Mouse (Mus musculus): ENCODE measurements at regions not wholly inside any gene's neighbourhood (a gene's known extent, or its start where the extent isn't known, plus 50 kb on each side); places are given as distances from the start of the nearest gene placed in this dataset.

GRCm38 (mm10) chr13:31396216-31396910 is 159.6 kb upstream of the Foxq1 start:
- in situ Hi-C loops (cut with MboI, MseI): loop anchor here (10.0 kb wide), 1 partner anchor 1502 kb away; no protein-coding TSS in a partner anchor

DNA sequence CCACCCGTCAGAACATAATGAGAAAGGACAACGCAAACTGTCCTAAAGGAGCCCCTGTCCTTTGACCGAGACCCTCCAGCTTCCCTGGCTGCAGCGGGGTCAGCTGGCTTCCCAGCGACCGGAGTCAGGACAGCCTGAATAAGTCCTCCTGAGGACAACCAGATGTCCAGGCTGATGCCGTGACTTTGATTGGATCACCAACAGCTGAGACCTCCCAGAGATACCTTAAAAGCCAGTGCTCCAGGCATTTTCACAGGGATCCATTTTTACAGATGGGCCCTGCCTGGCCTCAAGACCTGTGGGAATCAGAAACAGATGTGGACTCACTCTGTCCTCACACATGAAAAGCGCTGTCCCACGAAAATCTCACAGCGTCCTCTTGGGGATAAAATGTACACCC is 158.7 kb upstream of the Foxq1 start:
- in situ Hi-C loops (cut with MboI, MseI): loop anchor here (10.0 kb wide), 1 partner anchor 1502 kb away; no protein-coding TSS in a partner anchor

DNA sequence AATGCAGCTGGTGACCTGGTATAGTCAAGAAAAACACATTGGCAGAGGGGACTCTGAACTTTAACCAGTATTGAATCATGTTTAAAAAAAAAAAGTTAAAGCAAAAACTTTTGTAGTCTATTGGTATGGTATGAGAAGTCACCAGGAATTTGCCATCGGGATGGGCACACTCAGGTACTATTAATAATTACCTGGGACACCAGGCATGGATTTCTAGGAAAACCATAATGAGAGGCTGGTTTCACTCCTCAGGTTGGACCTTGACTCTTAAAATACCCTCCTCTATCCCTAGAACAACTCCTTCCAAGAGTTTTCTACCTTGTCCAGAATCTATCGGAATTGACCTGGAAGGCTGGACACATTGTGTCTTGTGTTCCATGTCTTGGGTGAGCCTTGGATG is 155.5 kb upstream of the Foxq1 start:
- in situ Hi-C loops (cut with MboI, MseI): no loop called here

DNA sequence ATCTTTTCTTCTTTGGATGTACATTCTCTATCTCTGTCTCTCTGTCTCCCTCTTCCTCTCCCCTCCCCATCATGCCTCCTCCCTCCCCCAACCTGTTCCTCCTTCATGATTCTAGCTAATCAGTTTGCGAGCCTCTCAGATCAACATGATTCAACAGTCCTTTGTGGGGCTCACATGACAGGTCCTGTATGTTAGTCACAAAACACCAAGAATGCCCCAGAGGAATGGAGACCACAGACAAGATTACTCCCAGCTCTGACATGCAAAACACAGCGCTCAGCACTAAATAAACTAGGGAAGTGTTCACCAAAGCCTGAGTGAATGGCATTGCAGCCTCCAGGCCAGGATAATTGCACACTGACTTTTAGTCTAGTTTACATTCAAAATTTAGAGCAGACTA is 150.6 kb upstream of the Foxq1 start:
- in situ Hi-C loops (cut with MboI, MseI): no loop called here

GRCm38 (mm10) chr13:31408439-31409122 is 147.4 kb upstream of the Foxq1 start:
- in situ Hi-C loops (cut with MboI, MseI): no loop called here

DNA sequence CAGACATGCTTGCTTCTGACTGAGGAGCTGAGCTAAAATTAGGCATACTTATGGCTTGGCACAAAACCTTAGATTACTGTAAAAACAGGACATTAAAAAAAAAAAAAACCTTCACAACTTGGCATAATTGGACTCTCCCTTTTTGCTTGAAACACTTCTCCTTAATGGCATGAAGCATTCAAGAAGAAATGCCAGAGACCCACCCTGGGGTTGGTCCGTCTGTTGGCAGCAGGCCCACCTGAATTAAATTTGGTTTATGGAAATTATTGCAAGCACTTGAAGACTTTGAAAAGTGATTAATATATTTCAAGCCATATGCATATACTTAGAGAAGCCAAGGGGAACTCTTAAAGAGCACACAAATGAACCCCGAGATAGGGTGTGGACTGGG is 146.8 kb upstream of the Foxq1 start:
- in situ Hi-C loops (cut with MboI, MseI): no loop called here

DNA sequence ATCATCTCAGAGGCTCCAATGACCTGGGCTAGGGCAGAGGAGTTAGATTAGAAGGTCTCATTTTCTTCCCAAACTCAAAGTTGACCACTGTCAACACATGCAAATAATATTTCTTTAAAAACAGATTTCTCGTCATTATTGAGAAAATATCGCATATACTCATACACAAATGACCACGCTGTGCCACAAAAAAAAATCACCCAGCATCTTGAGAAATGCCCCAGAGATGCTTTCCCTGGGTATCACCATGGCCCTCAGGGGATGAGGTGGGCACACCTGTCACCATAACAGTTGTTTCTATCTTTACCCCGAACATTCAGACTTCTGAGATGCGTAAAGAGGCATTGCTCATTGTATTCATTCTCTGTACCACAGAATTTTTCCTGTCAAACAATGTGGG is 134.4 kb upstream of the Foxq1 start:
- in situ Hi-C loops (cut with MboI, MseI): no loop called here

GRCm38 (mm10) chr13:31423599-31423998 is 132.3 kb upstream of the Foxq1 start:
- in situ Hi-C loops (cut with MboI, MseI): no loop called here

DNA sequence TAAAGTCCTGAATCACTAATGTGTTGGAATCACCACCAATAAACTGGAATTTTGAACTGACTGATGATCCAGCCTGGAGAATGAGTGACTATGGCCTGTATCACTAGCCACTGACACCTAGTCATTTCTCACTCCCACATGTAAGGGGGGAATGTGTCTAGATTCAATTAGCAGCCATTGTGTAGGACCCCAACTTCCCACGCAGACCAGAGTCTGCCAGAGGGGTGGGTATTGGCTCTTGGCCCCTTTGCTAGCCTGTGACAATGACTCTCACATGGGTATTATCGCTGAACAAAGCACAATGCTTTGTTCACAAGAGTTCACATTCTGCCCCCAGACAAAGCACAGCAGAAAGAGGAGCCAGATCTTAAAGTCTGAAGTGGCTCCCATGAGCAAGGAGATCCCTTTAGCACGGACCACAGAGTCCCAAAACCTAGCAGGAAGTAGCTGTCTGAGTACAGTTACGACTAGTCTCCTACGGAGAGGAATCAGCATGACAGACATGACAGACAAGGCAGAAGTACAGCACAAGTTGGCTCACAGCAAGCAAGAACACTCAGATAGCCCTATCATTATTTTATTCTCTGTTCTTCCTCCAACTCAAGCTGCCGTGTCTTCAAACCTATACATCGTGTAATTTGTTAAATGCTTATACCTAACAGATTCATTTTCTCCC is 130.0 kb upstream of the Foxq1 start:
- in situ Hi-C loops (cut with MboI, MseI): no loop called here

DNA sequence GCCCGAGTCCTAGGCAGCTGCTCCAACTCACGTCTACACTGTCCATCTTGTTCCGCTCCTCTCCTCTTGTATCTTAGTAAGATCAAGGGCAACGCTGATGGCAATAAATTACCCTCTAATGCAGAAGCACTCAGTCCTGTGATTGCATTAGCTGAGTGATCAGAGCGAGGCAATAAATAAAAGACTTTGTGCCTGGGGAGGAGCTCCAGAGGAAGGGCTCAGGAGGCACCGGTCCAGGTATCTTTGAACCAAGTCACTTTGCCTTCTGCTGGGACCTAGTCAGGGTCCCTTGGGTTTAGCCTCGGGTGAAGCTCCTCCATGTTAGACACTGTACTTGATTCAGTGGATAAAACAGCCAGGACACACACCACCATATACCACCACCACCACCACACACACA is 119.5 kb upstream of the Foxq1 start:
- in situ Hi-C loops (cut with MboI, MseI): loop anchor here (10.0 kb wide), 1 partner anchor 1208 kb away; no protein-coding TSS in a partner anchor

DNA sequence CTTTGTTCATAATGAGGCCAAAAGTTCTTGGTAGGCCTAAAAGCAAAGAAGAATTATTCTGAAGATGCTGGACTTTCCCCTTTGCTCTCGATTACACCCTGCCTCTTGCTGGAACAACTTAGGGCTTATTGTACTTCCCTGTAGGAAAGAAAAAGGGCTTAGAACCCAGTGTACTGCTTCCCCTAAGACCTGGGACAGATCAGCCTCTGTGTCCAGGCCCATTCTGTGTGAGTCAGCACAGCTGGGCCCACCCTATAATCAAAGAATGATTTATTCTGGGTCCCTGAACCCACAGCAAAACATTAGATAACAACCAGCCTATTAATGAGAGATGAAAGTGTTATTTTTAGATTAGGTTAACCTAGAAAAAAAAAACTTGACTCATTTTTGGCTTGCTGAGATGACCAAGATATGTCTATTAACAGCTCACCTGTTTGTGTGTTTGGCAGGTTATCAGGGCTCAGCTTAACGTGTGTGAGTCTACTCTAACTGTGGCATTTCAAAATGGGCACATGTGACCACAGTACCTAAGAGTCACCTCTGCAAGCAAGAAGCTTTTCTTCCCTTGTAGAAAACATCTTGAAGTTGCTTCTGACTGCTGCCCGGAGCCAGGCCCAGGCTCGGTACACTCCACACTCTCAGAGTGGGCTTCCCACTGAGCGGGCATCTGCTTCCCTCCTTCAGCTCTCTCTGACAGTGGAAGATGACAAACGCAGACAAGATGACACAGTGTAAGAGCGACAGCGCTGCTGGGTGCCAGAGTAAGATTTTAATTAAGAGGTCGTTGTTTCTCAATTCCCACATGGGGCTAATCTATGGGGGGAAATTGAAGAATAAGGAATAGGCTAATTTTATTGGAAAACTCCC is 115.9 kb upstream of the Foxq1 start:
- in situ Hi-C loops (cut with MboI, MseI): loop anchor here (10.0 kb wide), 1 partner anchor 1205 kb away; no protein-coding TSS in a partner anchor

DNA sequence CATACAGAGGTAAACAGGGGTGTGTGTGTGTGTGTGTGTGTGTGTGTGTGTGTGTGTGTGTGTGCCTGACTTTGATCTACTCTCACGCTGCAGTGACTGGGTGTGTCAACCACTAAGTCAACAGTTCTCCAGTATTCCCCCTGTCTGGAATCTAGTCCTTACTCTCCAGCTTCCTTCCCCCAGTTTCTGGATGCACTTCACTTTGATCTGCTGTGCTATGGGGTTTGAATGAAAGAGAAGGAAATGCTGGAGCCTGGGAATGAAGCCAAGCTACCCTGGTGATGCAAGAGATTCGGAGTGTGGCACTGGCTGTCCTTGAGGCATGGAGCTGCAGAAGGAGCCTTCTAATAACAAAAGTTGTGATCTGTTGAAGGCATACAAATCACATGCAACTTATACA is 97.1 kb upstream of the Foxq1 start:
- in situ Hi-C loops (cut with MboI, MseI): no loop called here

- in situ Hi-C loops (cut with MboI, MseI): no loop called here
Observed at GRCm38 (mm10) chr13:31465141-31465540, 90.8 kb upstream of the Foxq1 start.

- in situ Hi-C loops (cut with MboI, MseI): no loop called here
Observed at GRCm38 (mm10) chr13:31465711-31466110, 90.2 kb upstream of the Foxq1 start.

DNA sequence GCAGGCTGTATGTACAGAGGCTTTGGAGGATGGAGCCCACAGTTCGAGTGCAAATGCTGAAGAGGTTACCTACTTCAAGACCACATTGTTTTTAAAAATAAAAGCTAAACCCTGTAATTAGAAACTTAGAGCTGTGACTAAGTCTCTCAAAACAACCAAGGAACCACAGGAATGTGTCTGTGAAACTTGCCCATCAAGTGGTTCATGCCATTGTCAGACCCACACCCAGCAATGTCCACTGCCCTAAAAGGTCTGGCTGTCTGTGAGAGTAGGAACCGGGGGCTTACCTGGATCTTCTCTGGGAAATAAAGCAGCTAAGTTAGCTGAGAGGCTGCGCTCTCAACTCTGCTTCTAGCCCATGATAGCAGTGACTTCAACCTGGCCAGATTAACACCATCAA is 87.8 kb upstream of the Foxq1 start:
- in situ Hi-C loops (cut with MboI, MseI): no loop called here

DNA sequence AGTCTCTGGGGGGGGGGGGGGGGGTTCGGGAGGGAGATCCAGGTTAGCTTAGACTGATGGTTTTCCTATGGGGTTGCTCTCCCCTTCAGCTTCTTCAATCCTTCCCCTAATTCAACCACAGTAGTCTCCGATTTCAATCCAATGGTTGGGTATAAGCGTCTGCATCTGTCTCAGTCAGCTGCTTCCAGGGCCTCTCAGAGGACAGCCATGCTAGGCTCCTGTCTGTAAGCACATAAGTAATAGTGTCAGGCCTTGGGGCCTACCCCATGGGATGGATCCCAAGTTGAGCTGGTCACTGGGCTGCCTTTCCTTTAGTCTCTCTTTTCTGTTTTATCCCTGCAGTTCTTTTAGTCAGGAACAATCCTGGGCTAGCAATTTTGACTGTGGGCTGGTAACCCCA is 87.0 kb upstream of the Foxq1 start:
- in situ Hi-C loops (cut with MboI, MseI): no loop called here

DNA sequence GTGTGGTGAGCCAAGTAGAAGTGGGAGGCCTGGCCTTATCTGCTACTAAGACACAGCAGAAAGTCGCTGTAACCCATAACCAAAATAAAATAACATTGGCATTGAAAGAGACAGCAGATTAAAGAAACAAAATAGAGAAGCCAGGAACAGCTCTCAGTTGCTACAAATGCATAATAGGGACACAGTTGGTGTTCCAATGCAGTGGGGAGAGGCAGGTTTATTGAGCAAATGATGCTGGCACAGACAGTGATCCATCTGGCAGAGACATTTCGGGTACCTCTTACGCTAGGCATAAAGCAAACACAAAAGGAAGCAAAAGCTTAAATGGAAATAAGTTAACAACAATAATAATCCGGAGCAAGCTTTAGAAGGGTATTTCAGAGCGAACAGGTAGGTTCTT is 83.6 kb upstream of the Foxq1 start:
- in situ Hi-C loops (cut with MboI, MseI): no loop called here

DNA sequence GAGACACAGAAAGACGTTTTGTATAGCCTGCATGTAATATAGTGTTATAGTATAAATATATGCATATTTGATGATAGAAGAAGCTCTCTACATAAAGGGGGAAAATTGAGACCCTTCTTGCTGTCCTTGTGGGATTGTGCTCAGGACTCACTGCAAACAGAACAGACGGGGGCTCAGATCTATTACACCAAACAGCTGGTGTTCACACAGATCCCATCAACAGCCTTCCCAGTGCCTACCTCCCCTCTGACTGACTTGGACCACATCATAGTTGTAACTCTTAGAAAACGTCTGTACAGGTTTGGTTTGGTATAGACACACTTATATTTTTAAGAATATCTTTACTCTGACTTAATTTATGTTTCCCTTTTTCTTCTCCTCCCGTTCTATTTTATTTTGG is 83.1 kb upstream of the Foxq1 start:
- in situ Hi-C loops (cut with MboI, MseI): no loop called here

DNA sequence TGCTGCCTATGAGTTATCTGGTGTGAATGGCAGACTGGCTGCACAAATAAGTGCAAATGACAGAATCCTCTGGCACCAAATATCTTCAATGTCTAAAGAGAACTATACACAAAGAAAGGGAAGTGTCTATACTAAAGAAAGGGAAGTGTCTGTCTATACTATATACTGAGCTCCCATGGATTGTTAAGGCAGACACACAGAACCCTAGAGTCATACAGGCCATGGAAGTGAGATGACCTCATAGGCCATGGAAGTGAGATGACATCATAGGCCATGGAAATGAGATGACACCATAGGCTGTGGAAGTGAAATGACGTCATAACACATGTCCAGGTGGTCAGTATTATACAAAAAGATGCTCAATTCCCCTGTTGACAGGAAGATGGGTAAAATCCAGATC is 82.7 kb upstream of the Foxq1 start:
- in situ Hi-C loops (cut with MboI, MseI): no loop called here

- in situ Hi-C loops (cut with MboI, MseI): no loop called here
Observed at GRCm38 (mm10) chr13:31475845-31476244, 80.1 kb upstream of the Foxq1 start.

- in situ Hi-C loops (cut with MboI, MseI): no loop called here
Observed at GRCm38 (mm10) chr13:31477171-31477867, 78.6 kb upstream of the Foxq1 start.
